Mouse (Mus musculus) bone marrow, adult 2 months (tissue): ENCODE measurements around the gene Sp4. TPM values are rescaled to one million over a fixed set of nuclear protein-coding genes. Genes with fewer than 3 reads are reported as not detected.

Experiments
- H3K27ac ChIP-seq: fragments of 200-500 bp; 2 replicates; pipeline ENCODE4 v1.5.1; 2012; ENCODE audit warnings: low read depth, mild to moderate bottlenecking, control low read depth, inconsistent platforms, low read length; ENCODE audit not compliant: control insufficient read depth, poor library complexity, insufficient read depth
- H3K4me1 ChIP-seq: fragments of 200-500 bp; 2 replicates; pipeline ENCODE4 v1.6.1; 2011; ENCODE audit warnings: low read length; ENCODE audit not compliant: control insufficient read depth, insufficient read depth
- H3K4me3 ChIP-seq: fragments of 200-500 bp; replicated peaks from 2 replicates; pipeline ENCODE3; 2011; ENCODE audit warnings: mild to moderate bottlenecking, low read depth, low read length, control low read depth; ENCODE audit not compliant: control insufficient read depth
- CTCF ChIP-seq: fragments of 200-500 bp; IDR thresholded peaks from 2 replicates; pipeline ENCODE4 v1.5.1; 2011; ENCODE audit warnings: low read length, control low read depth; ENCODE audit not compliant: control insufficient read depth, insufficient read depth
- POLR2A ChIP-seq: fragments of 200-500 bp; IDR thresholded peaks from 2 replicates; pipeline ENCODE4 v1.6.1; 2011; ENCODE audit warnings: low read depth, mild to moderate bottlenecking, control low read depth, low read length, borderline replicate concordance; ENCODE audit not compliant: control insufficient read depth
- WGBS: fragments of 180-500 bp; shearing (Covaris S2); methylation state at CpG from one replicate; pipeline ENCODE4 v1.1.7; 2018; 5-methylcytosine and 5-hydroxymethylcytosine counted together
- polyA plus RNA-seq: library from polyadenylated mRNA; stranded (reverse); fragments of >200 nt; gene quantifications from 2 replicates; pipeline ENCODE4 v1.2.4, GENCODE M21; 2011; ENCODE audit warnings: low replicate concordance; ENCODE audit not compliant: missing spikeins, insufficient read depth, insufficient read length

Sp4 gene
- polyA plus RNA-seq: 4.7 and 11.0 TPM in 2 replicates

- no peak for TF ChIP-seq CTCF
- peak; percentile 73 for TF ChIP-seq POLR2A
- peak within 1 kb of the TSS; percentile 85 for H3K4me3 ChIP-seq
- under 1% methylated on average over 68 of the region's 78 CpGs for WGBS
- H3K27ac ChIP-seq: peak within 1 kb of the TSS; percentile 92
- H3K4me1 ChIP-seq: no peaks in the 10 kb centered on the region; the same call in 1 of the 2 replicates
Measured at GRCm38 (mm10) chr12:118301072-118301865, at the start of gene Sp4. Gene Sp4 (minus strand): TSS chr12:118301440.

- H3K4me1 ChIP-seq: no peaks in the 10 kb centered on the region
- 33% methylated on average over 2 of the region's 2 CpGs for WGBS
- H3K27ac ChIP-seq: no peak overlapping the region
- no peak for TF ChIP-seq POLR2A
- no peak for TF ChIP-seq CTCF
- H3K4me3 ChIP-seq: no peak overlapping the region
Measured at GRCm38 (mm10) chr12:118339107-118339506, 37.9 kb upstream of the Sp4 start.

GRCm38 (mm10) chr12:118338243-118338642, 37.0 kb upstream of the Sp4 start:
- H3K4me3 ChIP-seq: no peak overlapping the region
- H3K4me1 ChIP-seq: no peaks in the 10 kb centered on the region
- no peak overlapping the region for H3K27ac ChIP-seq
- WGBS: 59% methylated on average over 2 of the region's 2 CpGs
- no peak for TF ChIP-seq POLR2A
- no peak for TF ChIP-seq CTCF

- H3K27ac ChIP-seq: no peak overlapping the region
- no peak for TF ChIP-seq CTCF
- TF ChIP-seq POLR2A: no peak
- 81% methylated on average over 3 of the region's 3 CpGs for WGBS
- no peak overlapping the region for H3K4me3 ChIP-seq
- no peaks in the 10 kb centered on the region for H3K4me1 ChIP-seq
Measured at GRCm38 (mm10) chr12:118337291-118337690, 36.1 kb upstream of the Sp4 start.

- 84% methylated on average over 6 of the region's 6 CpGs for WGBS
- Histone ChIP-seq H3K27ac (no peak overlapping the region), H3K4me3 (no peak overlapping the region), H3K4me1 (no peaks in the 10 kb centered on the region)
- no peak for TF ChIP-seq CTCF
- TF ChIP-seq POLR2A: no peak
Measured at GRCm38 (mm10) chr12:118328739-118329249, 27.6 kb upstream of the Sp4 start.

GRCm38 (mm10) chr12:118327566-118327965, 26.3 kb upstream of the Sp4 start:
- Histone ChIP-seq H3K4me1 (no peaks in the 10 kb centered on the region), H3K27ac (no peak overlapping the region), H3K4me3 (no peak overlapping the region)
- no peak for TF ChIP-seq CTCF
- no peak for TF ChIP-seq POLR2A
- 83% methylated on average over 2 of the region's 2 CpGs for WGBS

- TF ChIP-seq POLR2A: no peak
- TF ChIP-seq CTCF: no peak
- 84% methylated on average over 2 of the region's 2 CpGs for WGBS
- Histone ChIP-seq H3K4me1 (no peaks in the 10 kb centered on the region), H3K4me3 (no peak overlapping the region), H3K27ac (no peak overlapping the region)
Measured at GRCm38 (mm10) chr12:118326161-118326560, 24.9 kb upstream of the Sp4 start.

- no peak overlapping the region for H3K27ac ChIP-seq
- H3K4me1 ChIP-seq: no peaks in the 10 kb centered on the region
- no peak overlapping the region for H3K4me3 ChIP-seq
- TF ChIP-seq CTCF (no peak), POLR2A (no peak)
Measured at GRCm38 (mm10) chr12:118320076-118320475, 18.8 kb upstream of the Sp4 start.

- Histone ChIP-seq H3K4me1 (no peaks in the 10 kb centered on the region), H3K27ac (no peak overlapping the region), H3K4me3 (no peak overlapping the region)
- no peak for TF ChIP-seq POLR2A
- TF ChIP-seq CTCF: no peak
- WGBS: 70% methylated on average over 2 of the region's 2 CpGs
Measured at GRCm38 (mm10) chr12:118314477-118314845, 13.2 kb upstream of the Sp4 start.
